Mouse (Mus musculus) embryonic facial prominence, embryonic 10.5 days (tissue): ENCODE data around the gene Pced1a. TPM values are rescaled to one million over a fixed set of nuclear protein-coding genes. Genes with fewer than 3 reads are reported as not detected.

Experiments
- DNase-seq: peaks from one replicate; pipeline ENCODE4 v3.0.0-alpha.2; 2017; ENCODE audit warnings: low spot score
- H3K27ac ChIP-seq: fragments of 300-500 bp; sonication (generic); replicated peaks from 2 replicates; pipeline ENCODE4 v1.5.1; 2016; ENCODE audit warnings: mild to moderate bottlenecking
- H3K27me3 ChIP-seq: fragments of 300-500 bp; sonication (generic); replicated peaks from 2 replicates; pipeline ENCODE4 v1.6.1; 2016; ENCODE audit warnings: low read depth, mild to moderate bottlenecking; ENCODE audit not compliant: poor library complexity, severe bottlenecking
- H3K36me3 ChIP-seq: fragments of 300-500 bp; sonication (generic); replicated peaks from 2 replicates; pipeline ENCODE4 v1.6.1; 2016; ENCODE audit warnings: mild to moderate bottlenecking, moderate library complexity
- H3K4me1 ChIP-seq: fragments of 300-500 bp; sonication (generic); 2 replicates; pipeline ENCODE4 v1.6.1; 2016
- H3K4me3 ChIP-seq: fragments of 300-500 bp; sonication (generic); 2 replicates; pipeline ENCODE4 v1.5.1; 2016; ENCODE audit warnings: mild to moderate bottlenecking, moderate library complexity
- H3K9me3 ChIP-seq: fragments of 300-500 bp; sonication (generic); 2 replicates; pipeline ENCODE4 v1.6.1; 2016; ENCODE audit warnings: mild to moderate bottlenecking
- WGBS: fragments of 180-500 bp; shearing (Covaris S2); methylation state at CpG from one replicate; pipeline ENCODE4 v1.1.7; 2016; 5-methylcytosine and 5-hydroxymethylcytosine counted together
- polyA plus RNA-seq: library from polyadenylated mRNA; unstranded; fragments of >200 nt; fragmentation: Nextera tagmentation; extraction: Ambion mirVana; gene quantifications from 2 replicates; pipeline ENCODE4 v1.2.1, GENCODE M21; 2016

Gene Pced1a
- 13.9 and 14.0 TPM in 2 replicates for polyA plus RNA-seq

- under 1% methylated on average over 58 of the region's 58 CpGs for WGBS
- peak within 1 kb of the TSS; percentile 96 for H3K27ac ChIP-seq
- peaks cover 30% of the 10 kb centered on the region for H3K4me1 ChIP-seq
- H3K27me3 ChIP-seq: no peaks in the 10 kb centered on the region
- peak within 1 kb of the TSS; percentile 78 for H3K4me3 ChIP-seq
- peak; percentile 94 for DNase-seq
- H3K36me3 ChIP-seq: peaks cover 47% of the 10 kb centered on the region
- no peaks in the 10 kb centered on the region for H3K9me3 ChIP-seq
These were observed at the start of gene Pced1a, which contains the start of gene Vps16 for GRCm38 (mm10) chr2:130424126-130424853. Gene Pced1a (minus strand): TSS chr2:130424701. Gene Vps16 (plus strand): TSS chr2:130424339.

GRCm38 (mm10) chr2:130472908-130473510 is 48.5 kb upstream of the Pced1a start:
- no peaks in the 10 kb centered on the region for H3K9me3 ChIP-seq
- H3K27me3 ChIP-seq: no peaks in the 10 kb centered on the region
- H3K36me3 ChIP-seq: peaks cover 7% of the 10 kb centered on the region
- H3K4me1 ChIP-seq: peaks cover 11% of the 10 kb centered on the region; the same call in 1 of the 2 replicates
- no peak overlapping the region for H3K4me3 ChIP-seq
- 84% methylated on average over 8 of the region's 8 CpGs for WGBS
- DNase-seq: no peak
- H3K27ac ChIP-seq: no peak overlapping the region

GRCm38 (mm10) chr2:130469935-130470334 is 45.4 kb upstream of the Pced1a start:
- H3K27me3 ChIP-seq: no peaks in the 10 kb centered on the region
- DNase-seq: no peak
- H3K9me3 ChIP-seq: no peaks in the 10 kb centered on the region
- H3K4me3 ChIP-seq: no peak overlapping the region
- WGBS: 84% methylated on average over 2 of the region's 2 CpGs
- H3K36me3 ChIP-seq: no peaks in the 10 kb centered on the region
- H3K4me1 ChIP-seq: peaks cover 11% of the 10 kb centered on the region; the same call in 1 of the 2 replicates
- H3K27ac ChIP-seq: no peak overlapping the region

DNA sequence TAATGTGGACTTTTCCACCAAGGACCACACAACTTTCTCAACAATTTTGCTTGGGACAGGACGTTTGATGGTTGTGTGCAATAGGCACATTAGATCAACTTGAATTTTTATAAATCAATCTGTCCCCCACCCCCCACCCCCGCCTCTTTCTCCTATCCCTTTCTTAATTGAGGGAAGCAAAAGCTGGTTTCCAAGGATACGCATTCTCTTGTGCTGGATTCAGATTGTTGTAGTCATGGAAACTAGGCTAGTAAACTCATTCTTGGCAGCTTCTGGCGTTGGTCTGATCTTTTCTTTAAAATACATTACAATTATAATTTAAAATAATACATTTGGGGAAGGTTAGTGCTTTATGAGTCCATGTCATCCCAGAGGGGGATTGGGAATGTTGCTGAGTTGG is 44.9 kb upstream of the Pced1a start:
- Histone ChIP-seq H3K4me1 (peaks cover 11% of the 10 kb centered on the region; the same call in 1 of the 2 replicates), H3K27ac (no peak overlapping the region), H3K36me3 (no peaks in the 10 kb centered on the region), H3K4me3 (no peak overlapping the region), H3K9me3 (no peaks in the 10 kb centered on the region), H3K27me3 (no peaks in the 10 kb centered on the region)
- no peak for DNase-seq
- WGBS: 75% methylated on average over 4 of the region's 4 CpGs

- no peak for DNase-seq
- H3K27ac ChIP-seq: no peak overlapping the region
- peaks cover 16% of the 10 kb centered on the region; the same call in 1 of the 2 replicates for H3K4me1 ChIP-seq
- 85% methylated on average over 1 of the region's 1 CpGs for WGBS
- H3K9me3 ChIP-seq: no peaks in the 10 kb centered on the region
- H3K36me3 ChIP-seq: peaks cover 17% of the 10 kb centered on the region
- no peaks in the 10 kb centered on the region for H3K27me3 ChIP-seq
- no peak overlapping the region for H3K4me3 ChIP-seq
These were observed 41.9 kb upstream of the Pced1a start for GRCm38 (mm10) chr2:130466438-130466837.

GRCm38 (mm10) chr2:130461287-130462071 is 37.0 kb upstream of the Pced1a start:
- Histone ChIP-seq H3K27ac (no peak overlapping the region), H3K36me3 (peaks cover 17% of the 10 kb centered on the region), H3K27me3 (no peaks in the 10 kb centered on the region), H3K4me1 (peaks cover 5% of the 10 kb centered on the region; the same call in 1 of the 2 replicates), H3K4me3 (no peak overlapping the region), H3K9me3 (no peaks in the 10 kb centered on the region)
- 73% methylated on average over 15 of the region's 15 CpGs for WGBS
- DNase-seq: no peak

DNA sequence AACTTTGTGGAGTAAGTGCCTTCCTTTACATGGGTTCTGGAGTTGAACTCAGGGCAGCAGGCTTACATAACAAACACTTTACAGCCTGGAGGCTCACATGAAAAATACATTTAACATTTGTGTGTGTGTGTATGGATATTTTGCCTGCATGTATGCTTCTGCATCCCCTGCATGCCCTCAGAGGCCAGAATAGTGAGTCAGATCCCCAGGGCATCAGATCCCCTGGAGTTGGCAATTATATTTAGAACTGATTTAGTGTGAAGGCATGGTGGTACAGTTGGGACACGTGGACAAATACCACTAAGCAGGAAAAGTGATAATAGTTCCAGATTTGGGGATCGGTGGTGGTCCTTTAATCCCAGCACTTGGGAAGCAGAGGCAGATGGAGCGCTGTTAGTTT is 35.1 kb upstream of the Pced1a start:
- 91% methylated on average over 3 of the region's 3 CpGs for WGBS
- H3K4me3 ChIP-seq: no peak overlapping the region
- H3K4me1 ChIP-seq: peaks cover 5% of the 10 kb centered on the region; the same call in 1 of the 2 replicates
- H3K36me3 ChIP-seq: peaks cover 17% of the 10 kb centered on the region
- H3K27ac ChIP-seq: no peak overlapping the region
- H3K9me3 ChIP-seq: no peaks in the 10 kb centered on the region
- no peaks in the 10 kb centered on the region for H3K27me3 ChIP-seq
- no peak for DNase-seq

DNA sequence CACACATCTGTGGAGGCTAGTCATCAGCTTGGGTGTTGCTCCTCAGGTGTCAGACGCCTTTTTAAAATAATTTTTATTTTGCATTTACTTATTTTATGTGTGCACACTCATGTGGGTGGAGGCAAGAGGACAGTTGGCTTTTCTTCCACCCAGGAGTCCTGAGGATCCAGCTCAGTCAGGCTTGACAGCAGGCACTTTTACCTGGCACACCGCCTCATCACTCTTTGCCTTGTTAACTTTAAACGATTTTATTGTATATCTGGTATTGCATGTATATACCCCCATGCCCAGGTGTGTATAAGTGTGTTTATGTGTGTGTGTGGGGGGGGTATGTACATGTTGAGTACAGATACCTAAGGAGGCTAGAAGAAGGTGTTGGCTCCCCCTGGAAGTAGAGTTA is 33.4 kb upstream of the Pced1a start:
- DNase-seq: no peak
- Histone ChIP-seq H3K4me1 (peaks cover 5% of the 10 kb centered on the region; the same call in 1 of the 2 replicates), H3K4me3 (no peak overlapping the region), H3K27me3 (no peaks in the 10 kb centered on the region), H3K27ac (no peak overlapping the region), H3K9me3 (no peaks in the 10 kb centered on the region), H3K36me3 (peaks cover 9% of the 10 kb centered on the region)
- 88% methylated on average over 3 of the region's 3 CpGs for WGBS

DNA sequence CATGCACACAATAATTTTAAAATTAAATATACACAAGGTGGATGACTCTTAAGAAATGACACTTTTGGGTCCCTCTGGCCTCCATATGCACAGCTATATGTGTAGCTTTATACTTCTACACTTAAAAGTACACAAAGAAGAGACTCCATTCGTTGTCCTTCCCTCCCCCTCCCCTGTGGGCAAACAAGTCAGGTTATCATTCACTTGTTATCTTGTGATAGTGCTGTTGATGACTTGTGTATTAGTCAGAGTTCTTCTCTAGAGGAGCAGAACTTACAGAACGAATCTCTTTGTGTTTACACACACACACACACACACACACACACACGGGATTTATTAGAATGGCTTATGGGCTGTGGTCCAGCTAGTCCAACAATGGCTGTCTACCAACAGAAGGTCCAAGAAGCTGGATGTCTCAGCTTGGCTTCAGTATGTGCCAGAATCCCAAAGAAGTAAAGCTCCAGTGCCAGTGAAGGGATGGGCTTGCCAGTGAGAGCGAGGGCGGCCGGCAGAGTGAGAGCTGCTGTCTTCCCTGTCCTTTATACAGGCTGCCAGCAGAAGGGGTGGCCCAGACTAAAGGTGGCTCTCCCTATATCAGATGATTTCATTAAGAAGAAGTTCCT is 30.4 kb upstream of the Pced1a start:
- Histone ChIP-seq H3K27ac (no peak overlapping the region), H3K4me1 (peaks cover 20% of the 10 kb centered on the region), H3K36me3 (no peaks in the 10 kb centered on the region), H3K9me3 (no peaks in the 10 kb centered on the region), H3K27me3 (no peaks in the 10 kb centered on the region), H3K4me3 (no peak overlapping the region)
- no peak for DNase-seq
- 91% methylated on average over 6 of the region's 6 CpGs for WGBS

- no peak overlapping the region for H3K4me3 ChIP-seq
- no peaks in the 10 kb centered on the region for H3K9me3 ChIP-seq
- H3K4me1 ChIP-seq: peaks cover 28% of the 10 kb centered on the region
- DNase-seq: no peak
- H3K27me3 ChIP-seq: peaks cover 12% of the 10 kb centered on the region
- WGBS: 78% methylated on average over 6 of the region's 6 CpGs
- no peaks in the 10 kb centered on the region for H3K36me3 ChIP-seq
- no peak overlapping the region for H3K27ac ChIP-seq
These were observed 28.9 kb upstream of the Pced1a start for GRCm38 (mm10) chr2:130453421-130453820.

- Histone ChIP-seq H3K4me3 (no peak overlapping the region), H3K27me3 (peaks cover 23% of the 10 kb centered on the region), H3K4me1 (peaks cover 28% of the 10 kb centered on the region), H3K9me3 (no peaks in the 10 kb centered on the region), H3K36me3 (no peaks in the 10 kb centered on the region), H3K27ac (no peak overlapping the region)
- 65% methylated on average over 2 of the region's 2 CpGs for WGBS
- DNase-seq: no peak
These were observed 27.8 kb upstream of the Pced1a start for GRCm38 (mm10) chr2:130452266-130452665.

- 77% methylated on average over 3 of the region's 3 CpGs for WGBS
- no peaks in the 10 kb centered on the region for H3K36me3 ChIP-seq
- no peak overlapping the region for H3K27ac ChIP-seq
- no peaks in the 10 kb centered on the region for H3K9me3 ChIP-seq
- DNase-seq: no peak
- H3K27me3 ChIP-seq: peaks cover 25% of the 10 kb centered on the region
- H3K4me3 ChIP-seq: peak overlapping the region; percentile 95
- peaks cover 28% of the 10 kb centered on the region for H3K4me1 ChIP-seq
These were observed 27.2 kb upstream of the Pced1a start for GRCm38 (mm10) chr2:130451727-130452090.
